Mouse (Mus musculus): ENCODE data around the gene Rbms1.

- TF ChIP-seq CTCF (IDR thresholded peaks at IDR 0.05; ENCODE audit: control insufficient read depth, insufficient read depth, low read length) (no peak), POLR2A (IDR thresholded peaks at IDR 0.05; ENCODE audit: borderline replicate concordance, control insufficient read depth, low read depth, low read length) (no peak)
Measured at GRCm38 (mm10) chr2:60808822-60809221, 154.2 kb downstream of the Rbms1 start.

All from bone marrow, adult 2 months (tissue).